Mouse (Mus musculus) naive thymus-derived CD4-positive, alpha-beta T cell, adult 2 months (primary cell): ENCODE results near the gene Mllt3.

Experiments
- DNase-seq: peaks from one replicate; pipeline ENCODE4 v3.0.0-alpha.2; 2011; ENCODE audit warnings: low read depth

Mllt3 gene

DNA sequence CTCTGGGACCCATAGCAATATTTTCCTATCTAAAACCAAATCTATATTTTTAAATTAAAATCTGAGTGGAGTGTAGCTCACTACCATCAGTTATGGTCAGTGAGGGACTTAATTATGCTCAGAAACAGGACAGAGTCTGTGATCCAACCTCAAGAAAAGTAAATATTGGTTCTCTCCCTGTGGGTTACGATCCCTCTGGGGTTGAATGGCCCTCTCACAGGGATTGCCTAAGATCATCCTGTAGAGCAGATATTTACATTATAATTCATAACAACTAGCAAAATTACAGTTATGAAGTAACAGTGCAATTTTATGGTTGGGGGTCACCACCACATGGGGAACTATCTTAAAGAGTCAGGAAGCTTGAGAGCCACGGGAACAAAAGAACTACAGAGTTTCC lies 152.9 kb downstream of the Mllt3 start:
- no peak for DNase-seq

DNA sequence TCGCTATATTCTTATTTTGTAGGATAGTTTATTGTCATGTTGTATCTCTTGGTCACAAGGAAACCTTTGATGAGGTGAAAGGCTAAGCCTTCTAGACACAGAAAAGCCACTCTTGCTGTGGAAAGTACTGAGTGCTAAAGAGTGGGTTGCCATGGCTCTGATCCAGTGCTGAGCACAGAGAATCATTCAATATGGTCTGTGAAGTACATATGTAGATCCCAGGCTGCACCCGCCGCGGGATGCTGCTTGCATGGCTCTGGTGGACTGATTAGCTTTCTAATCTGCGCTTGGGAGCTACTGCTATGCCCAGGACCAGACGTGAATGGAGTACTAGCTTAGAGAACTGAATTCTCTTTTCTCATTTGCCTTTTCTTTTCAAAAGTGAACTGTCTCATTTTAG lies 154.5 kb downstream of the Mllt3 start:
- DNase-seq = no peak

DNA sequence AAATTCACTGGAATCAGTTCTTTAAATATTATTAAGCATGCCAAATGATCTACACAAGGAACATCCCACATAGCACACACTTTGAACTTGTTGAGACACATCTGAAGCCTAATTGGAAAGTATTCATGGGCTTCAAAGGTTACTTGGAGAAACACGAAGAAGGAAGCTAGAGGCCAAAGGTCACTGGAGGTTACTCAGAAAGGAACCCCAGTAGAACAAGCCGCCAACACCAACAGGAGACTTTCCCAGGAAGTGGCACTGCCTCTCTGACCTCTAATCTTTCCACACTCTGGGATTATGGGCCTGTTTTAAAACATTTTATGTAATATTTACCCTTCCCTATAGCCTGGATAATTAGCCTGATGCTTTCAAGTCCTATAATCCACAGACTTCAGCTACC lies 162.6 kb downstream of the Mllt3 start:
- no peak for DNase-seq

DNA sequence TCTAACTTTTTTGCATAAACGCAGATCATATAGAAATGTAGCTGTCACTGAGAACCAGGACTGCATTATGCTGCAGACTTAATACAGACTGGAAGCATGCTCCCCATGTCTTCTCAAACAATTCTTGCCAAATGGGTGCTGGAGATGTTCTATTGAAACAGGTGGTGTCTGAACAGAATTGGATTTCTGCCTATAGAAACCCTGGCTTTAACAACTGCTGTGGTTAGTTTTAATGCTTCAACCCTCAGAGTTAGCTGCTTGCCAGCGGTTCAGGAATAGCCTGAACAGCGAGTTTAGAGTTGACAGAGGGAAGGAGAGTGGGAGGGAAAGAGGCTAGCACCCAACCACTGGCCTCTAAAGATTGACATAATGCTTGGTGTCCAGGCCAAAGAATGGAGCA lies 166.6 kb downstream of the Mllt3 start:
- no peak for DNase-seq

DNA sequence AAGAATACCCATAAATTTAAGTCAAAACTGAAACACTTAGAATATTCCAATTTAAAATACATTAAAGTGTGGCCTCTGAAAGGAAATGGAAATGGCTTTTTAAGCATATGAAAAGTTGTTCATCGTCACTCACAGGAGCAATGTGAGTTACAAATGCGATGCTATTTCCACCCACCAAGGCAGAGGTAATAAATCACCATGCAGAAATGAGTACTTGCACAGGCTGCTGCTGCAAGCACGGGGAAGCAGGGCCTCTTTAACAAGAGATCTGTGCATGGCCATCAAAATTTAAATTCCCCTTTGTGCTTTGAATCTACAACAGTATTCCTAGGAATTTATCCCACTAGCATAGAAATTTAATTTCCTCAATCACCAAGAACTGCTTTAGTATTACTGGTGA lies 167.3 kb downstream of the Mllt3 start:
- DNase-seq = no peak

DNA sequence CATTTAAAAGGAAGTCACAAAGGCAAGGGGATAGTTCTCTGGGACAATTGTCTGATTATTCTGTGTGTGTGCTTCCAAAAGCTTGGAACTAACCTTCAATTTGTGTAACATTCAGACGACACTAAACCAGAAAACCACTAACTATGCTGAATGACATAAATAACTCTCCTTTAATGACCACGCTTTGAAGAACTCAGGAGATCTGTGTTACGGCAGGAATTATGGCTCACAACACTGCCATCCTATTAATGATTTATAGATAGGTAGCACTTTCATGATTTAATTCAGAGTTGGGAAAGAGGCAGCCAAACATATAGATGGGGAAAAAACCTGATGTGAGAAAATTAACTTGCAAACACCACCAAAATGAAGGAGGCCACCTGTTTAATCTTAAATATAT lies 168.1 kb downstream of the Mllt3 start:
- DNase-seq = no peak

- no peak for DNase-seq
Observed at GRCm38 (mm10) chr4:87863212-87863611, 170.0 kb downstream of the Mllt3 start.

DNA sequence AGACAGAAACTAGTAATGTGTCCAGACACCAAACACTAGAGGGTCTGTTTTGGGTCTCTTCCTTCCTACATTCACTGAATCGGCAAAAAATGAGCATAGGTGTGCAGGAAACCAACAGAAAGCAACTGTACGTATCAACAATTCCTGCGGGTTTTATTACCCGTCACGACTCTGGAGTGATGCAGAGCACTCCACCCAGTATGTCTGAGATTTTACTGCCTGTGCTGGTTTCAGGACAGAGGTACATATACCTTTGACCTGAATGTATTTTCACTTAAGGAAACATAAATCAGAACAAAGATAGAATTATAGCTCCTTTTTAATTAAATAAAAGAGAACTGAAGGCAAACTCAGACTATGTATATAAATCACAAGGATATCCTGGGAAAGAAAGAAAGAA lies 172.4 kb downstream of the Mllt3 start:
- DNase-seq = no peak

GRCm38 (mm10) chr4:87859148-87859547 lies 174.0 kb downstream of the Mllt3 start:
- DNase-seq = no peak

DNA sequence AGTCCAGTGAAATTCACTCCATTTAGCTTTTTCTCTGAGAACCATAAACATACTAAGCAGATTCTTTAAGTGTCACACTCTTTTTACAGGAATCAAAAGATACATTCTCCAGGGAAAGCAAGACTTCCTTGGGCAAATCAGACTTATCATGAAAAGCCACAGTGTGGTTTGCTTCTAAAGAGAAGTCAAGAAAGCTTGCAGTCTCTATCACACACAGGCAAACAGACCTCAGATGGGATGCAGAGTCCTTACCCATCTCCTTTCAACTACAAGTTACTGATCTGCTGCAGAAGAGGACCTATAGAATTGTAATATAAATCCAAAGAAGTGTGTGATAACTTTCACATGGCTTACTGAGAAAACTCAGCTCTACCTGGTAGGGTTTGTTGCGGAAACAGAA lies 175.2 kb downstream of the Mllt3 start:
- no peak for DNase-seq

DNA sequence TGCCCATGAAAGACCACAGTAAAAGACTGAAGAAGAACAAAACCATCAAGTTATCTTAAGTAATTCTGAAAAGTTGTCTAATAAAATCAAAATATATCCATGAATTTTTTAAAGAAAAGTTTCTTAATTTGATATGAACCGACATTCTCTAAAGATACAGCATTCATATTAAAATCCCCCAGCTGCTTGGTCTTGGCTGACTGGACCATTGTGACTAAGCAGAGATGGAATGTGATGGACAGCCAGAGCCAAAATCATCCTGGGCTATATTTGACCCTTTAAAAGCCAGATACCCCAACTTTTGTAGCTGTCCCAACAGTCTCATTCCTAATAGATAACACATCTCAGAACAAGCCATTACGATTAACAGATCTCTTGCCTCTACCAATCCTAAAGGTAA lies 180.7 kb downstream of the Mllt3 start:
- DNase-seq = no peak

DNA sequence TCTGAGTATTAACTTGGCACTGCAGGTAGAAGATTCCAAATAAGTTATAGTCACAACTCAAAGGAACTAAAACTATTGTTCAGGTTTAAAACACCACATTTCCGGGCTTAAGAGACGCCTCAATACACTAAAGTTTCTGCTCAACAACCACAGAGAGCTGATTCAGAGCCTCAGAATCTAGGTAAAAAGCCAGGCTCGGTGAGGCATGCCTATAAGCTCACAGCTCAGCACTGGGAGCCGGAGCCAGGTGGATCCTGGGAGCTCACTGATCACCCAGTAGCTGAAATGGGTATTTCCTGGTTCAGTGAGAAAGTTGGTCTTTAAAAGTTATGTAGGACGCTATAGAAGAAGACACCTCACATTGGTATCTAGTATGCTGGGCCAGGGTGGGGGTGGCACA lies 183.1 kb downstream of the Mllt3 start:
- DNase-seq = no peak

GRCm38 (mm10) chr4:87844668-87845210 lies 188.4 kb downstream of the Mllt3 start:
- DNase-seq = no peak

- no peak for DNase-seq
Observed at GRCm38 (mm10) chr4:87840210-87840910, 192.8 kb downstream of the Mllt3 start.

DNA sequence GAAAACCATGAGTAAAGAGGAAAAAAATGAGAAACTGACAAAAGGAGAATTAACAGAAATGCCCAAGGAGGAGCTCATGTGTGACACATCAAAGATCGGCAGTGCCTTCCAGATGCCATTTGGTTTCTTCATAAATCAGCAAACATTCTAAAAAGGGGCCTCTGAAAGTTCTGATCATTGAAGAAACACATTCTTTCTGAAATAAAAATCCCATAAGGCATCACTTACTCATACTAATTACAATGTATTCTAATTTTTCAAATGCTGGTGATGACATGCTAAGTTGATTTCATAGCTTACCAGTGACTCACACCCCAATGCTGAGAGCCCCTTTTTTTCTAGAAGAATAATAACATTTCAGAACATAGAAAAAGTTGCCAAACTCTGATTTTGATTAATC lies 194.4 kb downstream of the Mllt3 start:
- DNase-seq = no peak

- DNase-seq = no peak
Observed at GRCm38 (mm10) chr4:87837471-87838361, 195.4 kb downstream of the Mllt3 start.

- DNase-seq = no peak
Observed at GRCm38 (mm10) chr4:87836257-87836656, 196.9 kb downstream of the Mllt3 start.

DNA sequence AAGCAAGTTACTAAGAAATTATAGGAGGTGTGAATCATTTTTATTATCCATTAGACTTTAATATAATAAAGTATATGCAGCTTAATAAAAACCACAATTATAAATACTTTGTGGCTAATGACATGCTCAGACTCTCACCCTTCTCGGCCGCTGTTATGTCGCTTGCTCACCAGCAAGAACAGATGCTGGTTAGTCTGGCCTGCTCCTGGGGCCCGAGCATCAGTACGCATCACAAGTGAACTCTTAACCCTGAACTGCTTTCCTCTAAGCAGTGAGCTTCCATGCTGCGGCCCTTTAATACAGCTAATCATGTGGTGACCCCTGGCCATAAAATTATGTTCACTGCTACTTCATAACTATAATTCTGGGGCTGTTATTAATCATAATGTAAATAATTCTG lies 198.0 kb downstream of the Mllt3 start:
- DNase-seq = no peak

GRCm38 (mm10) chr4:87834310-87834709 lies 198.9 kb downstream of the Mllt3 start:
- no peak for DNase-seq

- DNase-seq = no peak
Observed at GRCm38 (mm10) chr4:87830794-87831306, 202.3 kb downstream of the Mllt3 start.

- no peak for DNase-seq
Observed at GRCm38 (mm10) chr4:87829426-87830063, 203.6 kb downstream of the Mllt3 start.

GRCm38 (mm10) chr4:87826336-87826735 lies 206.8 kb downstream of the Mllt3 start:
- peak; percentile 11 for DNase-seq
